Mouse (Mus musculus) heart, postnatal 0 days (tissue): Measurements from ENCODE around the gene Gmfg. TPM values are rescaled to one million over a fixed set of nuclear protein-coding genes. Genes with fewer than 3 reads are reported as not detected.

Experiments
- ATAC-seq: fragments of 200-750 bp; cut with Nextera tagmentation; 2 replicates; pipeline ENCODE4 v1.8.0; 2017; ENCODE audit warnings: low read depth, moderate number of reproducible peaks, moderate library complexity; ENCODE audit not compliant: insufficient read depth
- DNase-seq: peaks from one replicate; pipeline ENCODE4 v3.0.0-alpha.2; 2016; ENCODE audit warnings: low spot score
- H3K27ac ChIP-seq: fragments of 300-500 bp; sonication (generic); 2 replicates; pipeline ENCODE4 v1.5.1; 2014; ENCODE audit warnings: low read depth, mild to moderate bottlenecking
- H3K27me3 ChIP-seq: fragments of 300-500 bp; sonication (generic); 2 replicates; pipeline ENCODE4 v1.6.1; 2014; ENCODE audit warnings: low read length, mixed read lengths; ENCODE audit not compliant: control insufficient read depth, insufficient read depth
- H3K36me3 ChIP-seq: fragments of 300-500 bp; sonication (generic); replicated peaks from 2 replicates; pipeline ENCODE4 v1.6.1; 2014; ENCODE audit warnings: low read length, mixed read lengths; ENCODE audit not compliant: control insufficient read depth, insufficient read depth
- H3K4me1 ChIP-seq: fragments of 300-500 bp; sonication (generic); 2 replicates; pipeline ENCODE4 v1.6.1; 2014; ENCODE audit warnings: antibody characterized with exemption; ENCODE audit not compliant: control insufficient read depth, insufficient read depth
- H3K4me2 ChIP-seq: fragments of 300-500 bp; sonication (generic); 2 replicates; pipeline ENCODE4 v1.6.1; 2014; ENCODE audit warnings: low read depth, mild to moderate bottlenecking, low read length, moderate library complexity
- H3K4me3 ChIP-seq: fragments of 300-500 bp; sonication (generic); 2 replicates; pipeline ENCODE4 v1.5.1; 2014; ENCODE audit warnings: low read depth, low read length
- H3K9ac ChIP-seq: fragments of 300-500 bp; sonication (generic); replicated peaks from 2 replicates; pipeline ENCODE4 v1.6.1; 2014; ENCODE audit warnings: low read depth, low read length, mixed read lengths
- H3K9me3 ChIP-seq: fragments of 300-500 bp; sonication (generic); replicated peaks from 2 replicates; pipeline ENCODE4 v1.6.1; 2016; ENCODE audit warnings: low read length; ENCODE audit not compliant: control insufficient read depth
- CTCF ChIP-seq: IDR thresholded peaks from 2 replicates; pipeline ENCODE4 v1.5.1; 2016; ENCODE audit warnings: antibody characterized with exemption, control low read depth, low read depth
- EP300 ChIP-seq: IDR thresholded peaks from 2 replicates; pipeline ENCODE4 v1.6.1; 2016; ENCODE audit warnings: antibody characterized with exemption, low read depth
- WGBS: fragments of 180-500 bp; shearing (Covaris S2); extraction: QIAGEN DNeasy Blood & Tissue Kit; methylation state at CpG from one replicate; pipeline ENCODE4 v1.1.7; 2014; 5-methylcytosine and 5-hydroxymethylcytosine counted together
- polyA plus RNA-seq: library from polyadenylated mRNA; unstranded; fragments of >200 nt; fragmentation: Nextera tagmentation; extraction: Ambion mirVana; gene quantifications from 2 replicates; pipeline ENCODE4 v1.2.1, GENCODE M21; 2015
- total RNA-seq: library from RNA; depleted of rRNA; stranded (reverse); fragments of >200 nt; gene quantifications from 2 replicates; pipeline ENCODE4 v1.2.3, GENCODE M21; 2014; ENCODE audit warnings: low replicate concordance

Gmfg gene
- total and polyA plus RNA-seq, 2 experiments from 2014 or later, result 1.5 to 8.9 TPM

- Histone ChIP-seq H3K27me3 (no peaks in the 10 kb centered on the region), H3K4me1 (no peaks in the 10 kb centered on the region), H3K9me3 (no peaks in the 10 kb centered on the region), H3K4me2 (peak overlapping the region; percentile 100), H3K4me3 (peak overlapping the region; percentile 59), H3K9ac (peak overlapping the region; percentile 58), H3K36me3 (no peaks in the 10 kb centered on the region), H3K27ac (no peak overlapping the region)
- TF ChIP-seq CTCF, result no peak
- no peak for TF ChIP-seq EP300
- 0 out of 2 replicates have a peak, but pooled peaks have one; percentile 9 for ATAC-seq
- 6% methylated on average over 21 of the region's 24 CpGs for WGBS
- DNase-seq, result no peak
Measured at GRCm38 (mm10) chr7:28452361-28453005, 15.2 kb downstream of the Gmfg start.

- H3K4me1 ChIP-seq, result no peaks in the 10 kb centered on the region
- H3K9me3 ChIP-seq, result no peaks in the 10 kb centered on the region
- H3K9ac ChIP-seq, result no peak overlapping the region
- 0 out of 2 replicates have a peak, but pooled peaks cover 5% of the 10 kb centered on the region for H3K36me3 ChIP-seq
- no peak for TF ChIP-seq CTCF
- TF ChIP-seq EP300, result no peak
- WGBS, result 90% methylated on average over 4 of the region's 5 CpGs
- ATAC-seq (no peak), DNase-seq (no peak)
- H3K27ac ChIP-seq, result no peak overlapping the region
- no peak overlapping the region for H3K4me2 ChIP-seq
- no peaks in the 10 kb centered on the region for H3K27me3 ChIP-seq
- no peak overlapping the region for H3K4me3 ChIP-seq
Measured at GRCm38 (mm10) chr7:28460361-28460760, 23.1 kb downstream of the Gmfg start.

GRCm38 (mm10) chr7:28462769-28463168, 25.5 kb downstream of the Gmfg start:
- ATAC-seq (no peak), DNase-seq (no peak)
- H3K27ac ChIP-seq, result no peak overlapping the region
- peaks cover 9% of the 10 kb centered on the region; the same call in 1 of the 2 replicates for H3K4me1 ChIP-seq
- H3K4me2 ChIP-seq, result no peak overlapping the region
- peaks cover 16% of the 10 kb centered on the region for H3K27me3 ChIP-seq
- no peak for TF ChIP-seq CTCF
- TF ChIP-seq EP300, result no peak
- H3K4me3 ChIP-seq, result no peak overlapping the region
- 86% methylated on average over 2 of the region's 2 CpGs for WGBS
- no peak overlapping the region for H3K9ac ChIP-seq
- 0 out of 2 replicates have a peak, but pooled peaks cover 5% of the 10 kb centered on the region for H3K36me3 ChIP-seq
- no peaks in the 10 kb centered on the region for H3K9me3 ChIP-seq

GRCm38 (mm10) chr7:28464416-28465212, 27.4 kb downstream of the Gmfg start:
- ATAC-seq, result peak; percentile 57; the same call in 1 of the 2 replicates
- H3K9me3 ChIP-seq, result no peaks in the 10 kb centered on the region

GRCm38 (mm10) chr7:28466721-28467212, 29.5 kb downstream of the Gmfg start:
- WGBS, result 13% methylated on average over 39 of the region's 40 CpGs
- TF ChIP-seq EP300 (no peak), CTCF (no peak)

More at GRCm38 (mm10) chr7:28464416-28465212, 27.4 kb downstream of the Gmfg start:
- H3K27ac ChIP-seq, result no peak overlapping the region
- no peak overlapping the region for H3K4me3 ChIP-seq
- WGBS, result 58% methylated on average over 10 of the region's 10 CpGs
- H3K36me3 ChIP-seq, result 0 out of 2 replicates have a peak, but pooled peaks cover 5% of the 10 kb centered on the region
- peak; percentile 49 for DNase-seq
- H3K4me1 ChIP-seq, result peaks cover 9% of the 10 kb centered on the region; the same call in 1 of the 2 replicates
- no peak overlapping the region for H3K4me2 ChIP-seq
- no peak overlapping the region for H3K9ac ChIP-seq
- H3K27me3 ChIP-seq, result peaks cover 23% of the 10 kb centered on the region
- TF ChIP-seq CTCF, result no peak
- TF ChIP-seq EP300, result no peak

More at GRCm38 (mm10) chr7:28466721-28467212, 29.5 kb downstream of the Gmfg start:
- Histone ChIP-seq H3K9ac (peak overlapping the region; percentile 33; the same call in 1 of the 2 replicates), H3K9me3 (no peaks in the 10 kb centered on the region), H3K27ac (no peak overlapping the region), H3K36me3 (no peaks in the 10 kb centered on the region), H3K4me2 (peak overlapping the region; percentile 92), H3K4me1 (peaks cover 9% of the 10 kb centered on the region; the same call in 1 of the 2 replicates), H3K4me3 (peak overlapping the region; percentile 52), H3K27me3 (peaks cover 23% of the 10 kb centered on the region)
- DNase-seq (no peak), ATAC-seq (peak; percentile 49; the same call in 1 of the 2 replicates)
